Mouse (Mus musculus): ENCODE data around the gene Serpinb6d. TPM values are rescaled to one million over a fixed set of nuclear protein-coding genes. Genes with fewer than 3 reads are reported as not detected.
A peak's percentile ranks its signal among the peaks of the same experiment; 100 is the strongest.

Serpinb6d gene
- polyA plus RNA-seq (2015; fragmentation: Nextera tagmentation; extraction: Ambion mirVana) = not detected in 2 replicates

DNA sequence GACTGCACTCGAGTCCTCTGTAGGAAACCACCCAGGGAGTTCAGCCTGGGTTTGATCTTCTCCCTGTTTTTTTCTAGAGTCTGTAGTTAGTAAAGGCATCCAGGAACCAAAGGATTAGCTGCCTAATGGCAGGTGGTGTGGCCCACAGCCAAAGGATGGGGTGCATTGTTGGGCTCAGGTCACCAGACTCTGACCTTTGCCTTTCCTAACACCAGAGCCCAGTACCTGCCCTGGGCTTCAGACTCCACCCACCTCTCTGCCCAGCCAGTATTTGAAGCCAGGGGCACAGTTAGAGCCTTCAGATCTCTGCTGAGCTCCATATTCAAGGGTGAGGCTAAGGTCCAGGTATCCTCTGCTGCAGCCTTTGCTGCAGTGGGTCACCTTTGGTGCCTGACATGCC, at the start of gene Serpinb6d:
Serpinb6d (plus strand) TSS at position 301 of the 400 bp plus-strand sequence.
- H3K4me3 ChIP-seq (replicated peaks) = no peak within 1 kb of the TSS
- ATAC-seq (ENCODE audit: insufficient read depth, low FRiP score, low read depth) = 0 out of 2 replicates have a peak, but pooled peaks have one; percentile 47
- H3K27me3 ChIP-seq (replicated peaks) = no peaks in the 10 kb centered on the region
- H3K36me3 ChIP-seq = no peaks in the 10 kb centered on the region
- H3K27ac ChIP-seq = no peak within 1 kb of the TSS
- no peak within 1 kb of the TSS for H3K9ac ChIP-seq
- H3K4me2 ChIP-seq = no peak within 1 kb of the TSS
- WGBS = 63% methylated on average over 1 of the region's 1 CpGs
- H3K4me1 ChIP-seq = no peaks in the 10 kb centered on the region
- no peaks in the 10 kb centered on the region for H3K9me3 ChIP-seq

DNA sequence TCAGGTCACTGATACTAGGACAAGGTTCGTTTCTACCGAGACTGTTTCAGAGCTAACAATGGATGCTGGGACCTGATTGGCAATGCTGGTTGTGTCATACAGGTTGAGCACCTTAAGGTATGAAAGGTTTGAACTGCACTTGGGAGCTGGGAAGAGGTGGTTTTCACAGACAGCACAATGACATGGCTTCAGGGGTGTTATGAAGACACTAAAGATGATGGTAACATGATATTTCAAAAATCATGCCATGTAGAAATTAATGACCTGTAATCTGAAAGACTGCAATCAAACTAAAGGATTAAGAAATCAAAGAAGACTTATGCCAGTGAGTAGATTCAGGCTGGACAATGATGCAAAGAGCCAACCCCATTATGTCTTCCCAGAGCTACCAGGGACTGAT, 38.3 kb upstream of the Serpinb6d start:
- Histone ChIP-seq H3K4me3 (replicated peaks) (no peak overlapping the region), H3K36me3 (no peaks in the 10 kb centered on the region), H3K4me2 (no peak overlapping the region), H3K27me3 (replicated peaks) (no peaks in the 10 kb centered on the region), H3K27ac (no peak overlapping the region), H3K9me3 (no peaks in the 10 kb centered on the region), H3K9ac (no peak overlapping the region), H3K4me1 (no peaks in the 10 kb centered on the region)
- 90% methylated on average over 2 of the region's 2 CpGs for WGBS
- no peak for ATAC-seq (ENCODE audit: insufficient read depth, low FRiP score, low read depth)

DNA sequence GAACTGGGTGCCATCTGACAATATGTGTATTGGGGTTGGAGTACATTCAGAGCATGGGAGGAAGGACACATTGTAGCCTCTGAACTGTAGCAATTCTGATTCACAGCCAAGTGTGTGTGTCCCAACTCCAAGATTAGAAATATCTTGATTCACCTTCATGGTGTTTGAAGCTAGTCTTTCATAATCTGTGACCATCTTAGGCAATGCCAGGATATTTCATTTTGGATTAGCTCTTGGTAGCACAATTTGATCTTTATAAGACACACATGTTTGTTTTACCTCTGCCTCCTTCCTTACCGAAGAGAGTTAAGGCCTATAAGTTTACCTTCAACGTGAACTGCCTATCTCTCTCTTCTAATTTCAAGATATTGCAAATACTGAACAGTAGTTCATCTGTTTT, 18.7 kb upstream of the Serpinb6d start:
- Histone ChIP-seq H3K4me1 (no peaks in the 10 kb centered on the region), H3K4me2 (no peak overlapping the region), H3K9me3 (no peaks in the 10 kb centered on the region), H3K36me3 (no peaks in the 10 kb centered on the region), H3K4me3 (replicated peaks) (no peak overlapping the region), H3K27ac (no peak overlapping the region), H3K9ac (no peak overlapping the region), H3K27me3 (replicated peaks) (no peaks in the 10 kb centered on the region)
- 71% methylated on average over 2 of the region's 2 CpGs for WGBS
- ATAC-seq (ENCODE audit: insufficient read depth, low FRiP score, low read depth) = no peak

DNA sequence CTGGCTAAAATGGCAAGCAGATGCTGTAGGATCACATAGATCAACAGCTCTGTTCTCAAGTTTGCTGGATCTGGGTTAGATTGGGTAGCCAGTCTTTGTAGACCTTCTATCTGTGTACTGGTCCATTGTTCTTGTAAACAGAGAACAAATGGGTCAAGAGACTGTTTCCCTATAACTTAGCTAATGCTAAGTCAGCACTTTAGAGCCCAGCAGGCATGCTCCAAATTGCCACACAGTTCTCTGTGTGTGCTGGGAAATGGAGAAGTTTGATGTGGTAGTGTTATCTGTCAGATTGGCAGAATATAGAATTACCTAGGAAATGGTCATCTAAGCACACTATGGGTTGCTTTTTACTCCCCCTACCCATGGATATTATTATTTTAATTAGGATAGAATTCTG, 1.3 kb downstream of the Serpinb6d start:
- no peaks in the 10 kb centered on the region for H3K27me3 ChIP-seq (replicated peaks)
- no peak overlapping the region for H3K9ac ChIP-seq
- H3K4me3 ChIP-seq (replicated peaks) = no peak overlapping the region
- no peak overlapping the region for H3K4me2 ChIP-seq
- no peaks in the 10 kb centered on the region for H3K4me1 ChIP-seq
- no peak overlapping the region for H3K27ac ChIP-seq
- no peaks in the 10 kb centered on the region for H3K9me3 ChIP-seq
- ATAC-seq (ENCODE audit: insufficient read depth, low FRiP score, low read depth) = no peak
- H3K36me3 ChIP-seq = no peaks in the 10 kb centered on the region

DNA sequence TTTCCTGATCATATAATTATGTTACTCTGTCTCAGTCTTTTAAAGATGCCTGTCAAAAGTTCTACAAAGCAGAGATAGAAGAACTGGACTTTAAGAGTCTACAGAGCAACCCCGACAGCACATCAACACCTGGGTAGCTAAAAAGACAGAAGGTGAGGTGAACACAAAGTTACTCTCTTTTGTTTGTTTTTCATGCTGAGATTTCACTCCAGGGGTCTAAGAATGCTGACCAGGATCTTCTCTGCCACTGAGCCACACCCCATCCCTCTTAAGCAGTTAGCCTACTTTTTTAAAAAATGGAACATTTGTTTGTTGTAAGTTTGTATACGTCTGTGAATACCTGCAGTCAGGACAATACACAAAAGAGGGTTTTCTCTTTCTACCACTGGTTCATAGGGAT, 59.1 kb downstream of the Serpinb6d start:
- Histone ChIP-seq H3K4me2 (no peak overlapping the region), H3K4me3 (replicated peaks) (no peak overlapping the region), H3K9ac (no peak overlapping the region), H3K9me3 (no peaks in the 10 kb centered on the region), H3K36me3 (no peaks in the 10 kb centered on the region), H3K27me3 (replicated peaks) (no peaks in the 10 kb centered on the region), H3K4me1 (no peaks in the 10 kb centered on the region), H3K27ac (no peak overlapping the region)
- WGBS = 68% methylated on average over 2 of the region's 2 CpGs
- ATAC-seq (ENCODE audit: insufficient read depth, low FRiP score, low read depth) = no peak

Other genes with a start within 250 kb of the Serpinb6d start
- not detected in 2 replicates for gene Serpinb9g, start 176.6 kb upstream of the Serpinb6d start, polyA plus RNA-seq (2015; fragmentation: Nextera tagmentation; extraction: Ambion mirVana)
- not detected in 2 replicates for gene Serpinb6e, start 182.0 kb downstream of the Serpinb6d start, polyA plus RNA-seq (2015; fragmentation: Nextera tagmentation; extraction: Ambion mirVana)
- gene Serpinb6c, start 244.3 kb downstream of the Serpinb6d start, polyA plus RNA-seq (2015; fragmentation: Nextera tagmentation; extraction: Ambion mirVana) = not detected in 2 replicates